Mouse (Mus musculus): ENCODE measurements around the gene Pole4. TPM values are rescaled to one million over a fixed set of nuclear protein-coding genes. Genes with fewer than 3 reads are reported as not detected.

The Pole4 gene
- total and polyA plus RNA-seq, 3 experiments, result 49.7 to 178 (median 79.8) TPM

- TF ChIP-seq MAZ (IDR thresholded peaks at IDR 0.05; ENCODE audit: low read depth, low read length), result no peak
- TF ChIP-seq POLR2A (IDR thresholded peaks at IDR 0.05; ENCODE audit: low read depth, low read length), result peak; percentile 53
These were observed 35.1 kb upstream of the Pole4 start (continued) for GRCm38 (mm10) chr6:82740269-82740668.

- no peak overlapping the region for H3K27ac ChIP-seq (ENCODE audit: insufficient read depth, low read depth)
- dilution Hi-C loops (cut with MboI; ENCODE audit: extremely low pct_ligation_motif_present, extremely low pct_unique_long_range_greater_than_20kb, low sequenced_read_pairs), result no loop called here
- H3K4me3 ChIP-seq (replicated peaks in 1 of 3; ENCODE audit: low read depth in 2 of 3, low read length in 2 of 3, poor library complexity in 1 of 3), result no peak overlapping the region
- H3K27me3 ChIP-seq (replicated peaks), result no peaks in the 10 kb centered on the region
- no peak overlapping the region for H3K9ac ChIP-seq (ENCODE audit: insufficient read depth, low read depth)
- peaks cover 81 to 89% of the 10 kb centered on the region in 2 experiments for H3K36me3 ChIP-seq (replicated peaks in 1 of 2; ENCODE audit: control insufficient read depth in 1 of 2, insufficient read depth in 1 of 2, low read length in 1 of 2)
- H3K4me1 ChIP-seq (ENCODE audit: control insufficient read depth in 1 of 2, insufficient read depth in 2 of 2), result peaks cover 17 to 41% of the 10 kb centered on the region in 2 experiments
- no peak for DNase-seq (ENCODE audit: extremely low read depth)
- no peak for TF ChIP-seq TBP (conservative IDR thresholded peaks at IDR 0.05; ENCODE audit: low read depth, low read length)
- no peak for TF ChIP-seq ETS1 (conservative IDR thresholded peaks at IDR 0.05; ENCODE audit: low read depth, low read length)
- TF ChIP-seq MAX (IDR thresholded peaks at IDR 0.05; ENCODE audit: low read length), result no peak
- no peak for TF ChIP-seq JUND (conservative IDR thresholded peaks at IDR 0.05; ENCODE audit: low read depth, low read length)
- no peak for TF ChIP-seq POLR2A (IDR thresholded peaks at IDR 0.05; ENCODE audit: low read depth, low read length)
- no peak for TF ChIP-seq RCOR1 (conservative IDR thresholded peaks at IDR 0.05; ENCODE audit: low read depth, low read length)
- no peak for TF ChIP-seq E2F4 (IDR thresholded peaks at IDR 0.05; ENCODE audit: insufficient replicate concordance, low read depth, low read length)
- TF ChIP-seq ZC3H11A (IDR thresholded peaks at IDR 0.05; ENCODE audit: low read depth, low read length), result no peak
- TF ChIP-seq ELF1 (IDR thresholded peaks at IDR 0.05; ENCODE audit: low read depth, low read length), result no peak
- no peak for TF ChIP-seq SMC3 (IDR thresholded peaks at IDR 0.05; ENCODE audit: low read depth, low read length)
- no peak for TF ChIP-seq CHD1 (IDR thresholded peaks at IDR 0.05; ENCODE audit: low read depth, low read length)
- no peak for TF ChIP-seq MYC (IDR thresholded peaks at IDR 0.05; ENCODE audit: low read depth, low read length)
- no peak for TF ChIP-seq JUN (IDR thresholded peaks at IDR 0.05; ENCODE audit: insufficient read depth, low read depth, low read length)
- no peak for TF ChIP-seq USF2 (conservative IDR thresholded peaks at IDR 0.05; ENCODE audit: low read depth, low read length)
- no peak for TF ChIP-seq NELFE (IDR thresholded peaks at IDR 0.05; ENCODE audit: low read depth, low read length)
- TF ChIP-seq HCFC1 (IDR thresholded peaks at IDR 0.05; ENCODE audit: low read depth, low read length), result no peak
- no peak for TF ChIP-seq IRF4 (IDR thresholded peaks at IDR 0.05; ENCODE audit: low read depth, low read length)
- TF ChIP-seq KAT2A (IDR thresholded peaks at IDR 0.05; ENCODE audit: insufficient replicate concordance, low read length), result no peak
- no peak for TF ChIP-seq NRF1 (IDR thresholded peaks at IDR 0.05; ENCODE audit: low read depth, low read length)
- H3K4me2 ChIP-seq (ENCODE audit: insufficient read depth, low read depth, poor library complexity, severe bottlenecking), result no peak overlapping the region
- no peaks in the 10 kb centered on the region for H3K9me3 ChIP-seq (replicated peaks; ENCODE audit: low read length)
- in situ Hi-C loops (cut with MboI; ENCODE audit: low pct_ligation_motif_present, low pct_unique_long_range_greater_than_20kb, low sequenced_read_pairs), result no loop called here
- H3K79me2 ChIP-seq (replicated peaks; ENCODE audit: control insufficient read depth, extremely low read depth, insufficient read depth, poor library complexity, severe bottlenecking), result peaks cover 4% of the 10 kb centered on the region
These were observed 32.7 kb upstream of the Pole4 start for GRCm38 (mm10) chr6:82737634-82738540.
